Mouse (Mus musculus) liver, embryonic 11.5 days (tissue): ENCODE measurements around the gene Prg4. TPM values are rescaled to one million over a fixed set of nuclear protein-coding genes. Genes with fewer than 3 reads are reported as not detected.

Experiments used
- ATAC-seq: fragments of 200-750 bp; cut with Nextera tagmentation; replicated peaks from 2 replicates; pipeline ENCODE4 v1.8.0; 2017; ENCODE audit warnings: moderate number of reproducible peaks, mild to moderate bottlenecking, moderate TSS enrichment, moderate library complexity; ENCODE audit not compliant: low FRiP score
- DNase-seq: peaks from one replicate; pipeline ENCODE4 v3.0.0-alpha.2; 2017; ENCODE audit warnings: low spot score
- H3K27ac ChIP-seq: fragments of 300-500 bp; sonication (generic); 2 replicates; pipeline ENCODE4 v1.5.1; 2014; ENCODE audit warnings: mild to moderate bottlenecking, low read depth, low read length, control low read depth
- H3K27me3 ChIP-seq: fragments of 300-500 bp; sonication (generic); replicated peaks from 2 replicates; pipeline ENCODE4 v1.6.1; 2014; ENCODE audit warnings: low read length, mixed read lengths; ENCODE audit not compliant: control insufficient read depth, insufficient read depth
- H3K36me3 ChIP-seq: fragments of 300-500 bp; sonication (generic); 2 replicates; pipeline ENCODE4 v1.6.1; 2014; ENCODE audit warnings: mild to moderate bottlenecking, low read length, moderate library complexity, mixed read lengths; ENCODE audit not compliant: control insufficient read depth, insufficient read depth
- H3K4me1 ChIP-seq: fragments of 300-500 bp; sonication (generic); replicated peaks from 2 replicates; pipeline ENCODE4 v1.6.1; 2014; ENCODE audit warnings: low read length, mixed read lengths; ENCODE audit not compliant: control insufficient read depth, insufficient read depth
- H3K4me2 ChIP-seq: fragments of 300-500 bp; sonication (generic); 2 replicates; pipeline ENCODE4 v1.6.1; 2014; ENCODE audit warnings: mild to moderate bottlenecking, control low read depth, moderate library complexity
- H3K4me3 ChIP-seq: fragments of 300-500 bp; sonication (generic); 2 replicates; pipeline ENCODE4 v1.5.1; 2014; ENCODE audit warnings: low read depth, low read length, control low read depth
- H3K9ac ChIP-seq: fragments of 300-500 bp; sonication (generic); 2 replicates; pipeline ENCODE4 v1.6.1; 2014; ENCODE audit warnings: low read depth, low read length, control low read depth
- H3K9me3 ChIP-seq: fragments of 300-500 bp; sonication (generic); 2 replicates; pipeline ENCODE4 v1.6.1; 2016; ENCODE audit warnings: low read length, inconsistent platforms, mixed read lengths; ENCODE audit not compliant: control insufficient read depth
- WGBS: fragments of 180-500 bp; shearing (Covaris S2); extraction: QIAGEN DNeasy Blood & Tissue Kit; methylation state at CpG from one replicate; pipeline ENCODE4 v1.1.7; 2014; 5-methylcytosine and 5-hydroxymethylcytosine counted together
- polyA plus RNA-seq: library from polyadenylated mRNA; unstranded; fragments of >200 nt; fragmentation: Nextera tagmentation; extraction: Ambion mirVana; gene quantifications from 2 replicates; pipeline ENCODE4 v1.2.1, GENCODE M21; 2014

The Prg4 gene
- polyA plus RNA-seq, 1 experiment from 2014 or later, result 0.45 TPM

- Histone ChIP-seq H3K4me3 (no peak overlapping the region), H3K9me3 (no peaks in the 10 kb centered on the region), H3K27ac (no peak overlapping the region), H3K9ac (no peak overlapping the region), H3K27me3 (no peaks in the 10 kb centered on the region), H3K4me1 (no peaks in the 10 kb centered on the region), H3K4me2 (no peak overlapping the region), H3K36me3 (no peaks in the 10 kb centered on the region)
- DNase-seq (no peak), ATAC-seq (no peak)
- 84% methylated on average over 7 of the region's 7 CpGs for WGBS
Measured at GRCm38 (mm10) chr1:150472525-150472924, 6.6 kb upstream of the Prg4 start.

DNA sequence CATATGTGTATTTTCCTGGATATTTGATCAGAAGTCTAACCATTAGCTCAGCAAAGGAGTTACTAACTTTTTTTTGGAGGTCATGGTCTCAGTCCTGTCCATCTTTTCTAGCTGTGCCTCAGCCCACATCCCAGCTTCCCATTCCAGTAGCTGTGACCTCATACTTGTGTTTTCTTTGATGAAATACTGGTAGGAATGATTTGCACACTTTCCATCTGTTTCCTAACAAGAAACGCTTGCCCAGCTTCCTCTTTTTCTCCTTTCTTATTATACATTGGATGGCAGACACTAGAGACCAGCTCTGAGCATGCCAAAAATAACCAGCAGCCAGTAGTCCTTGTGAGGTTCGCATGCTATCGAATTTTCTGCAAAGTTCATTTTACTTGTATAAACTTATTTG lies 4.0 kb upstream of the Prg4 start:
- H3K9me3 ChIP-seq, result no peaks in the 10 kb centered on the region
- H3K4me1 ChIP-seq, result no peaks in the 10 kb centered on the region
- 66% methylated on average over 3 of the region's 3 CpGs for WGBS
- ATAC-seq (no peak), DNase-seq (no peak)
- H3K36me3 ChIP-seq, result no peaks in the 10 kb centered on the region
- H3K27ac ChIP-seq, result no peak overlapping the region
- H3K27me3 ChIP-seq, result no peaks in the 10 kb centered on the region
- no peak overlapping the region for H3K9ac ChIP-seq
- no peak overlapping the region for H3K4me3 ChIP-seq
- H3K4me2 ChIP-seq, result no peak overlapping the region

DNA sequence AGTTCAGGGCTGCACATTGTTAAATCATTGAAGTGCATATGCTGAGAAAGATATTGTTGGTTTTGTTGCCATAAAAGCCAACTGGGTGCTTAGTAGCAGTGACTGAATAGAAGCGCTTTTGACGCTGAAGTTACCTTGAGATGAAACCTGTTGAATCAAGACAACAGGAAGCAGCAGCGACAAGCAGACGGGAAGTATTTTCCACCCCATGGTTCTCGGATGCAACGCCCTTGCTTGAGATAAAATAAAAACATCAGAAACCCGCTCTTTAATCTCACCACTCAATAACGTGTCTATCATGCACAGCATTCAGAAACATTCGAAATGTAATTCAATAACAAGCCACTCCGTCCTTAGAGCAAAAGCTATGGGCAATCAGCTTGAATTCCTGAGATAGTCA lies 601 bp downstream of the Prg4 start:
- WGBS, result 74% methylated on average over 10 of the region's 10 CpGs
- Histone ChIP-seq H3K4me3 (no peak overlapping the region), H3K9ac (no peak overlapping the region), H3K27me3 (no peaks in the 10 kb centered on the region), H3K4me2 (no peak overlapping the region), H3K9me3 (no peaks in the 10 kb centered on the region), H3K4me1 (no peaks in the 10 kb centered on the region), H3K27ac (no peak overlapping the region), H3K36me3 (no peaks in the 10 kb centered on the region)
- ATAC-seq (no peak), DNase-seq (no peak)

GRCm38 (mm10) chr1:150463691-150464090 lies 2.3 kb downstream of the Prg4 start:
- H3K4me3 ChIP-seq, result no peak overlapping the region
- WGBS, result 79% methylated on average over 4 of the region's 4 CpGs

GRCm38 (mm10) chr1:150463068-150463467 lies 2.9 kb downstream of the Prg4 start:
- 78% methylated on average over 5 of the region's 5 CpGs for WGBS
- H3K27ac ChIP-seq, result no peak overlapping the region
- H3K4me2 ChIP-seq, result no peak overlapping the region
- no peaks in the 10 kb centered on the region for H3K9me3 ChIP-seq
- no peak overlapping the region for H3K9ac ChIP-seq
- no peaks in the 10 kb centered on the region for H3K27me3 ChIP-seq
- H3K4me3 ChIP-seq, result no peak overlapping the region
- no peaks in the 10 kb centered on the region for H3K4me1 ChIP-seq
- no peaks in the 10 kb centered on the region for H3K36me3 ChIP-seq
- no peak for DNase-seq
- no peak for ATAC-seq

More at GRCm38 (mm10) chr1:150463691-150464090, 2.3 kb downstream of the Prg4 start:
- Histone ChIP-seq H3K27me3 (no peaks in the 10 kb centered on the region), H3K9ac (no peak overlapping the region), H3K27ac (no peak overlapping the region), H3K36me3 (no peaks in the 10 kb centered on the region), H3K4me1 (no peaks in the 10 kb centered on the region), H3K9me3 (no peaks in the 10 kb centered on the region), H3K4me2 (no peak overlapping the region)
- ATAC-seq (no peak), DNase-seq (no peak)

GRCm38 (mm10) chr1:150460595-150460994 lies 5.4 kb downstream of the Prg4 start:
- H3K4me1 ChIP-seq, result no peaks in the 10 kb centered on the region
- 73% methylated on average over 7 of the region's 7 CpGs for WGBS
- H3K9me3 ChIP-seq, result no peaks in the 10 kb centered on the region
- H3K36me3 ChIP-seq, result no peaks in the 10 kb centered on the region
- ATAC-seq (no peak), DNase-seq (no peak)
- no peak overlapping the region for H3K9ac ChIP-seq
- H3K4me3 ChIP-seq, result no peak overlapping the region
- no peak overlapping the region for H3K27ac ChIP-seq
- H3K27me3 ChIP-seq, result no peaks in the 10 kb centered on the region
- no peak overlapping the region for H3K4me2 ChIP-seq

- Histone ChIP-seq H3K4me2 (no peak overlapping the region), H3K9ac (no peak overlapping the region), H3K27ac (no peak overlapping the region), H3K27me3 (no peaks in the 10 kb centered on the region), H3K36me3 (no peaks in the 10 kb centered on the region), H3K9me3 (no peaks in the 10 kb centered on the region), H3K4me3 (no peak overlapping the region), H3K4me1 (no peaks in the 10 kb centered on the region)
- ATAC-seq (no peak), DNase-seq (no peak)
- 62% methylated on average over 3 of the region's 3 CpGs for WGBS
Measured at GRCm38 (mm10) chr1:150459599-150459998, 6.4 kb downstream of the Prg4 start.

GRCm38 (mm10) chr1:150458977-150459376 lies 7.0 kb downstream of the Prg4 start:
- no peak for DNase-seq
- no peak for ATAC-seq
- H3K4me2 ChIP-seq, result no peak overlapping the region
- H3K4me1 ChIP-seq, result no peaks in the 10 kb centered on the region
- H3K36me3 ChIP-seq, result no peaks in the 10 kb centered on the region
- no peak overlapping the region for H3K27ac ChIP-seq
- 38% methylated on average over 5 of the region's 5 CpGs for WGBS
- H3K4me3 ChIP-seq, result no peak overlapping the region
- H3K9ac ChIP-seq, result no peak overlapping the region
- no peaks in the 10 kb centered on the region for H3K9me3 ChIP-seq
- no peaks in the 10 kb centered on the region for H3K27me3 ChIP-seq

- no peak overlapping the region for H3K27ac ChIP-seq
- no peaks in the 10 kb centered on the region for H3K4me1 ChIP-seq
- H3K27me3 ChIP-seq, result no peaks in the 10 kb centered on the region
- no peak overlapping the region for H3K4me3 ChIP-seq
- no peak for DNase-seq
- peaks cover 37% of the 10 kb centered on the region for H3K36me3 ChIP-seq
- H3K4me2 ChIP-seq, result no peak overlapping the region
- H3K9me3 ChIP-seq, result no peaks in the 10 kb centered on the region
- WGBS, result 77% methylated on average over 4 of the region's 4 CpGs
- no peak for ATAC-seq
- no peak overlapping the region for H3K9ac ChIP-seq
Measured at GRCm38 (mm10) chr1:150441731-150442130, 24.2 kb downstream of the Prg4 start.
